Mouse (Mus musculus) embryonic facial prominence, embryonic 14.5 days (tissue): ENCODE results near the gene Spast. TPM values are rescaled to one million over a fixed set of nuclear protein-coding genes. Genes with fewer than 3 reads are reported as not detected.

Experiments
- ATAC-seq: fragments of 200-750 bp; cut with Nextera tagmentation; 2 replicates; pipeline ENCODE4 v1.8.0; 2017; ENCODE audit warnings: low read depth, moderate number of reproducible peaks, moderate TSS enrichment
- DNase-seq: peaks from one replicate; pipeline ENCODE4 v3.0.0-alpha.2; 2015; ENCODE audit warnings: low spot score
- H3K27ac ChIP-seq: fragments of 300-500 bp; sonication (generic); replicated peaks from 2 replicates; pipeline ENCODE4 v1.5.1; 2014; ENCODE audit warnings: low read depth, mild to moderate bottlenecking, low read length, moderate library complexity
- H3K27me3 ChIP-seq: fragments of 300-500 bp; sonication (generic); replicated peaks from 2 replicates; pipeline ENCODE4 v1.6.1; 2014; ENCODE audit warnings: low read length; ENCODE audit not compliant: control insufficient read depth, insufficient read depth
- H3K36me3 ChIP-seq: fragments of 300-500 bp; sonication (generic); 2 replicates; pipeline ENCODE4 v1.6.1; 2014; ENCODE audit warnings: low read length, mixed read lengths; ENCODE audit not compliant: control insufficient read depth, insufficient read depth
- H3K4me1 ChIP-seq: fragments of 300-500 bp; sonication (generic); 2 replicates; pipeline ENCODE4 v1.6.1; 2014; ENCODE audit warnings: antibody characterized with exemption, low read length; ENCODE audit not compliant: control insufficient read depth, insufficient read depth
- H3K4me2 ChIP-seq: fragments of 300-500 bp; sonication (generic); 2 replicates; pipeline ENCODE4 v1.6.1; 2014; ENCODE audit warnings: low read depth, mild to moderate bottlenecking, low read length, moderate library complexity, mixed read lengths
- H3K4me3 ChIP-seq: fragments of 300-500 bp; sonication (generic); 2 replicates; pipeline ENCODE4 v1.5.1; 2014; ENCODE audit warnings: low read depth, mild to moderate bottlenecking, low read length
- H3K9ac ChIP-seq: fragments of 300-500 bp; sonication (generic); 2 replicates; pipeline ENCODE4 v1.6.1; 2014; ENCODE audit warnings: low read depth, mild to moderate bottlenecking, low read length, moderate library complexity, mixed read lengths
- H3K9me3 ChIP-seq: fragments of 300-500 bp; sonication (generic); 2 replicates; pipeline ENCODE4 v1.6.1; 2016; ENCODE audit warnings: low read length; ENCODE audit not compliant: control insufficient read depth
- WGBS: fragments of 180-500 bp; shearing (Covaris S2); extraction: QIAGEN DNeasy Blood & Tissue Kit; methylation state at CpG from one replicate; pipeline ENCODE4 v1.1.7; 2014; 5-methylcytosine and 5-hydroxymethylcytosine counted together
- polyA plus RNA-seq: library from polyadenylated mRNA; unstranded; fragments of >200 nt; fragmentation: Nextera tagmentation; extraction: Ambion mirVana; gene quantifications from 2 replicates; pipeline ENCODE4 v1.2.1, GENCODE M21; 2014

The Spast gene
- polyA plus RNA-seq, 1 experiment from 2014 or later, result 23.3 TPM

- H3K4me3 ChIP-seq, result no peak overlapping the region
- H3K4me2 ChIP-seq, result no peak overlapping the region
- DNase-seq (no peak), ATAC-seq (no peak)
- no peak overlapping the region for H3K9ac ChIP-seq
- peaks cover 71% of the 10 kb centered on the region for H3K36me3 ChIP-seq
- 94% methylated on average over 1 of the region's 1 CpGs for WGBS
- H3K9me3 ChIP-seq, result no peaks in the 10 kb centered on the region
- H3K27me3 ChIP-seq, result no peaks in the 10 kb centered on the region
- H3K4me1 ChIP-seq, result no peaks in the 10 kb centered on the region
- no peak overlapping the region for H3K27ac ChIP-seq
Measured at GRCm38 (mm10) chr17:74363592-74363991, 24.8 kb downstream of the Spast start.

DNA sequence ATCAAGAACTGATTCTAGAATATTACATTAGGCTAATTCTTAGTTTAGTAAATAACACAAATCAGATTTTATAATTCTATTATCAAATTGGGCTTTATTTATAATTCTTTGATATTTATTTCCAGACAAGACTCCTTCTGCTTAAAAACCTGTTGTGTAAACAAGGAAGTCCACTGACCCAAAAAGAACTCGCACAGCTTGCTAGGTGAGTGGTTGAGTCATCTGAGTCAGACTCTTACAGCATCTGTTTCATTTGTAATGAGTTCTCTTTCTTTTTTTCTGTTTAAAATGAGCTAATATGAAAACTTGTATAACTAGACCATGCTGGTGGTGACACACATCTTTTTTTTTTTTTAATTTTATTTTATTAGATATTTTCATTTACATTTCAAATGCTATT is 38.1 kb downstream of the Spast start:
- 87% methylated on average over 1 of the region's 1 CpGs for WGBS

GRCm38 (mm10) chr17:74386657-74387056 is 47.9 kb downstream of the Spast start:
- Histone ChIP-seq H3K9ac (no peak overlapping the region), H3K4me3 (no peak overlapping the region), H3K9me3 (no peaks in the 10 kb centered on the region), H3K36me3 (peaks cover 68% of the 10 kb centered on the region), H3K4me2 (no peak overlapping the region), H3K4me1 (no peaks in the 10 kb centered on the region), H3K27me3 (no peaks in the 10 kb centered on the region), H3K27ac (no peak overlapping the region)
- ATAC-seq (no peak), DNase-seq (no peak)

More for the DNA sequence above, 38.1 kb downstream of the Spast start:
- Histone ChIP-seq H3K36me3 (peaks cover 80% of the 10 kb centered on the region), H3K9ac (no peak overlapping the region), H3K9me3 (no peaks in the 10 kb centered on the region), H3K4me2 (no peak overlapping the region), H3K4me3 (no peak overlapping the region), H3K27ac (no peak overlapping the region), H3K4me1 (no peaks in the 10 kb centered on the region), H3K27me3 (no peaks in the 10 kb centered on the region)
- DNase-seq (no peak), ATAC-seq (no peak)

GRCm38 (mm10) chr17:74389847-74390246 is 51.1 kb downstream of the Spast start:
- no peak overlapping the region for H3K4me2 ChIP-seq
- H3K27ac ChIP-seq, result no peak overlapping the region
- H3K4me1 ChIP-seq, result no peaks in the 10 kb centered on the region; the same call in 1 of the 2 replicates
- ATAC-seq (no peak), DNase-seq (no peak)
- H3K36me3 ChIP-seq, result peaks cover 36% of the 10 kb centered on the region
- WGBS, result 81% methylated on average over 3 of the region's 3 CpGs
- no peak overlapping the region for H3K9ac ChIP-seq
- no peaks in the 10 kb centered on the region for H3K27me3 ChIP-seq
- no peak overlapping the region for H3K4me3 ChIP-seq
- H3K9me3 ChIP-seq, result no peaks in the 10 kb centered on the region

GRCm38 (mm10) chr17:74394381-74394780 is 55.6 kb downstream of the Spast start:
- H3K27me3 ChIP-seq, result no peaks in the 10 kb centered on the region
- 82% methylated on average over 2 of the region's 2 CpGs for WGBS
- peaks cover 7% of the 10 kb centered on the region for H3K4me1 ChIP-seq
- ATAC-seq, result no peak
- no peak overlapping the region for H3K9ac ChIP-seq
- no peak overlapping the region for H3K27ac ChIP-seq
- 0 out of 2 replicates have a peak overlapping the region, but pooled peaks have one; percentile 60 for H3K4me3 ChIP-seq
- 0 out of 2 replicates have a peak, but pooled peaks cover 6% of the 10 kb centered on the region for H3K36me3 ChIP-seq
- peak overlapping the region; percentile 70; the same call in 1 of the 2 replicates for H3K4me2 ChIP-seq
- DNase-seq, result no peak
- H3K9me3 ChIP-seq, result no peaks in the 10 kb centered on the region

- 0 out of 2 replicates have a peak, but pooled peaks cover 6% of the 10 kb centered on the region for H3K36me3 ChIP-seq
- ATAC-seq (0 out of 2 replicates have a peak, but pooled peaks have one; percentile 10), DNase-seq (no peak)
- H3K4me1 ChIP-seq, result peaks cover 7% of the 10 kb centered on the region
- peak overlapping the region; percentile 74 for H3K9ac ChIP-seq
- peak overlapping the region; percentile 60 for H3K4me3 ChIP-seq
- 27% methylated on average over 16 of the region's 16 CpGs for WGBS
- peak overlapping the region; percentile 70 for H3K4me2 ChIP-seq
- no peak overlapping the region for H3K27ac ChIP-seq
- no peaks in the 10 kb centered on the region for H3K9me3 ChIP-seq
- no peaks in the 10 kb centered on the region for H3K27me3 ChIP-seq
Measured at GRCm38 (mm10) chr17:74394855-74395254, 56.1 kb downstream of the Spast start.

GRCm38 (mm10) chr17:74395383-74396065 is 56.7 kb downstream of the Spast start, which contains the start of gene Slc30a6:
Gene Slc30a6, plus strand, starts transcription at chr17:74395608.
- under 1% methylated on average over 41 of the region's 41 CpGs for WGBS
- peak; percentile 99 for ATAC-seq

GRCm38 (mm10) chr17:74396766-74397165 is 58.0 kb downstream of the Spast start:
- H3K27me3 ChIP-seq, result no peaks in the 10 kb centered on the region
- H3K9me3 ChIP-seq, result no peaks in the 10 kb centered on the region
- no peaks in the 10 kb centered on the region for H3K36me3 ChIP-seq
- H3K4me3 ChIP-seq, result 0 out of 2 replicates have a peak overlapping the region, but pooled peaks have one; percentile 60
- DNase-seq, result no peak
- H3K4me2 ChIP-seq, result peak overlapping the region; percentile 70
- no peak overlapping the region for H3K27ac ChIP-seq
- no peak overlapping the region for H3K9ac ChIP-seq
- no peak for ATAC-seq
- WGBS, result 77% methylated on average over 4 of the region's 4 CpGs
- H3K4me1 ChIP-seq, result peaks cover 7% of the 10 kb centered on the region

More at GRCm38 (mm10) chr17:74395383-74396065, 56.7 kb downstream of the Spast start, which contains the start of gene Slc30a6:
- Histone ChIP-seq H3K36me3 (0 out of 2 replicates have a peak, but pooled peaks cover 6% of the 10 kb centered on the region), H3K4me2 (peak within 1 kb of the TSS; percentile 70), H3K27ac (peak within 1 kb of the TSS; percentile 82), H3K27me3 (no peaks in the 10 kb centered on the region), H3K4me1 (peaks cover 7% of the 10 kb centered on the region), H3K4me3 (peak within 1 kb of the TSS; percentile 60), H3K9ac (peak within 1 kb of the TSS; percentile 74), H3K9me3 (no peaks in the 10 kb centered on the region)
- DNase-seq, result peak; percentile 99
